Mouse (Mus musculus): ENCODE data around the gene Fam57b.
"Not testable (repeated sequence)": the region's sequence is repeated elsewhere in the genome, so short reads cannot be mapped to it uniquely, and the experiment has no call there.

Gene Fam57b

GRCm38 (mm10) chr7:126778147-126778546 lies 19.3 kb upstream of the Fam57b start:
- no peak for DNase-seq (ENCODE audit: low read depth)

GRCm38 (mm10) chr7:126779101-126779500 lies 18.4 kb upstream of the Fam57b start:
- DNase-seq (ENCODE audit: low read depth): not testable (repeated sequence)

- DNase-seq (ENCODE audit: low read depth): peak; percentile 88
Observed at GRCm38 (mm10) chr7:126779983-126780970, 17.2 kb upstream of the Fam57b start.

- no peak for DNase-seq (ENCODE audit: low read depth)
Observed at GRCm38 (mm10) chr7:126780971-126781635, 16.4 kb upstream of the Fam57b start, which contains the start of gene Tbx6. Gene Tbx6, plus strand, starts transcription at chr7:126781483.

- DNase-seq (ENCODE audit: low read depth): no peak
Observed at GRCm38 (mm10) chr7:126781661-126782370, 15.7 kb upstream of the Fam57b start.

- DNase-seq (ENCODE audit: low read depth): no peak
Observed at GRCm38 (mm10) chr7:126782693-126783092, 14.8 kb upstream of the Fam57b start.

- no peak for DNase-seq (ENCODE audit: low read depth)
Observed at GRCm38 (mm10) chr7:126784469-126784868, 13.0 kb upstream of the Fam57b start.

- DNase-seq (ENCODE audit: low read depth): no peak
Observed at GRCm38 (mm10) chr7:126785056-126785455, 12.4 kb upstream of the Fam57b start.

- DNase-seq (ENCODE audit: low read depth): no peak
Observed at GRCm38 (mm10) chr7:126786142-126786541, 11.3 kb upstream of the Fam57b start.

- no peak for DNase-seq (ENCODE audit: low read depth)
Observed at GRCm38 (mm10) chr7:126789141-126789540, 8.3 kb upstream of the Fam57b start.

- peak; percentile 97 for DNase-seq (ENCODE audit: low read depth)
Observed at GRCm38 (mm10) chr7:126791851-126792720, 5.4 kb upstream of the Fam57b start, which contains the start of gene Ppp4c. Gene Ppp4c, minus strand, starts transcription at chr7:126792496.

- no peak for DNase-seq (ENCODE audit: low read depth)
Observed at GRCm38 (mm10) chr7:126792721-126793443, 4.6 kb upstream of the Fam57b start.

GRCm38 (mm10) chr7:126793456-126794270 lies 3.8 kb upstream of the Fam57b start:
- no peak for DNase-seq (ENCODE audit: low read depth)

- DNase-seq (ENCODE audit: low read depth): peak; percentile 73
Observed at GRCm38 (mm10) chr7:126794271-126794605, 3.2 kb upstream of the Fam57b start.

GRCm38 (mm10) chr7:126795387-126796317 lies 1.8 kb upstream of the Fam57b start:
- no peak for DNase-seq (ENCODE audit: low read depth)

- DNase-seq (ENCODE audit: low read depth): peak; percentile 60
Observed at GRCm38 (mm10) chr7:126796350-126796932, 1.0 kb upstream of the Fam57b start.

- peak; percentile 60 for DNase-seq (ENCODE audit: low read depth)
Observed at GRCm38 (mm10) chr7:126798127-126799049, 920 bp downstream of the Fam57b start.

All from naive thymus-derived CD4-positive, alpha-beta T cell, adult 2 months (primary cell).